Mouse (Mus musculus) inflammation-experienced regulatory T-cells, adult 16 weeks (primary cell): ENCODE results near the gene Trappc13. TPM values are rescaled to one million over a fixed set of nuclear protein-coding genes. Genes with fewer than 3 reads are reported as not detected.

Experiments
- polyA plus RNA-seq: library from polyadenylated mRNA; unstranded; fragments of 100-300 nt; shearing (Covaris generic); gene quantifications from one replicate; pipeline ENCODE4 v1.2.1, GENCODE M21; 2017

Gene Trappc13
- 55.8 TPM for polyA plus RNA-seq

DNA sequence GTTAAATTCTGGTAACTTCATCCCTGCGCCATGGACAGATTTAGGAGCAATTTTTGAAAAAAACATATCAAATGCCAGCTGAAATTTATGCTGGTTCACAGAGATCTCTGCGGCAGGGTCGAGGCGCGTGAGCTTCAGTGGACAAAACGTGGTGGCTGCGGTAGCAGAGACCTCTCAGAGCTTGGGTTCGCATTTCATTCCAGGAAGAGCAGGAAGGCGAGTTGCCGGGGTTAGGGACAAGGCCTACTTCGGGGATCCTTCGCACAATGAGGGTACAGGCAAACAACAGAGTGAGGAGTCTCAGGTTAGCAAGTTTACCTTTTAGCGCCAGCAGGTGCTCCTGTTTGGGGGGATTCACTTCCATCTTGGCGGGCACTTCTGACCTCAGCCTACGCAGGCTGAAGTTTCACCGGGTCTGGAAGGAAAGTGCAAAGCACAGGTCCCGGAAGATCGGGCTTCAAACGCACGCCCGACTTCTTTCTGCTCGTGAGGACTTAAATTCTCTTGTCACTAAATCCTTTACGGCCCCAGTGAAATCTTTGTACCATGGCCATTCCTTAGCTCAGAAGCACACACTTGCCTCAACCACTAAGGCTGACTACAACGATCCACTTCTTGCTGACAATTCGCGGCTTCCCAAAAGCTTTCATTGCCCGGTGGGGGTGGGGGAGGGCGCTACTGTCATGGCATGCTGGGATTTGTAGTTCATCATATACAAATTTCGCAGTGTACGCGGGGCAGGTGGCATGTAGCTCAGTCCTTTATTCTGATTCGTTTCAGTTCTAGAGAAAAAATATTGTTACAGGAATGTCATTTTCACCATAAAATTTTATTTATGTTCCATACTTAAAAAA lies at the start of gene Trappc13:
TSS of gene Trappc13 (minus strand) at position 674 of the 854 bp plus-strand sequence.

DNA sequence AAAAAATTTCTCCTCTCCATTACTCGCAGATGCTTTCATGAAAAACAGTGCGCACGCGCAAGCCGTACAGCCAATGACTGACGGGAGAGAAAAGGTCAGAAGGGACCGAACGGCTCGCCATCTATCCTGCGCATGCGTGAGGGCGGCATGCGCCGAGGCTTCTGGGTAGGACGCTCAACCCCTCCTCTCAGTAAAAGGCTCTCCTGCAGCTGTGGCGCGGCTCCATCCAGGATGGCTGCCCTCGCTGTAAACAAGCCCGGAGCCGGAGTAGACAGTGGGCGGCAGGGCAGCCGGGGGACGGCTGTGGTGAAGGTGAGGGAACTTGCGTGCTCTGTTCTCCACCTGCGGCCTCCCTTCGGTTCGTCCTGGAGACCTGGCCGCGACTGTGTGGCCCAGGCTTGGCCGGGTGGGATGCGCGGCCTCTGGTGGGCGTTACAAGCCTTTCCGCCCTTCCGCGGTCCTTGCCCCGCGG lies 417 bp upstream of the Trappc13 start, which contains the start of gene Trim23:
TSS of gene Trim23 (plus strand) at position 148 of the 472 bp plus-strand sequence.

DNA sequence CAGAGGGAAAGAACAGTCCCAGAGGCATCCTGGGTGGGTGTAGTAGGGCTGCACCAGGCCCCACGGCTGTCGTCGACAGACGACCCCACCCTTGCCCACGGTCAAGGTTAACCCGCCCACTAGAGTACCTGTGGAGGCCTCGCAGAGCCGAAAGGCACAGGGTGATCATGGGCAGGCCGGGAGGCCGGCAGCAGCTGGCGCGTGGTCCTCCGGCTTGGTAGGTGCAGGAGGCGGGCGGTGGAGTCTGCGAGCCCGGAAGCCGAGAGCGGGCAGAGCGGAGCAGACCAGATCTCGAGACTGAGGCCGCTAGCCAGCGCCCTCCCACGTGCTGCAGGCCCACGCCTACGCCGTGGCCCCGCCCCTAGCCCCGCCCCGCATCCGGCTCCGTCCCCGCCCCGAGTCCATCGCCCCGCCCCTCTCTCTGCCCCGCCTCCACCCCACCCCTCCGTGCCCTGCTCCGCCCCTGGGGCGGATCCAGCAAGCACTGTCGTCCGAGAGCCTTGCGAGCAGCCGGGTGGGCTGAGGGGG lies 68.9 kb downstream of the Trappc13 start, which contains the start of the genes Nln and Sgtb:
TSS of gene Nln (minus strand) at position 327 of the 528 bp plus-strand sequence.
TSS of gene Sgtb (plus strand) at position 454 of the 528 bp plus-strand sequence.

Other genes with a start within 250 kb of the Trappc13 start
- 15.0 TPM for gene Nln, start 68.9 kb downstream of the Trappc13 start, polyA plus RNA-seq
- 0.56 TPM for gene Sgtb, start 68.7 kb downstream of the Trappc13 start, polyA plus RNA-seq
- gene Trim23, start 328 bp upstream of the Trappc13 start, polyA plus RNA-seq: 21.0 TPM
- 4.1 TPM for gene Cenpk, start 50.1 kb upstream of the Trappc13 start, polyA plus RNA-seq
- gene Ppwd1, start 50.4 kb upstream of the Trappc13 start, polyA plus RNA-seq: 11.9 TPM
- 35.3 TPM for gene Adamts6, start 109.4 kb upstream of the Trappc13 start, polyA plus RNA-seq